Mouse (Mus musculus) heart, embryonic 15.5 days (tissue): Measurements from ENCODE around the gene Ighmbp2. TPM values are rescaled to one million over a fixed set of nuclear protein-coding genes. Genes with fewer than 3 reads are reported as not detected.
"Not testable (repeated sequence)": the region's sequence is repeated elsewhere in the genome, so short reads cannot be mapped to it uniquely, and the experiment has no call there.

Experiments used
- ATAC-seq: fragments of 200-750 bp; cut with Nextera tagmentation; replicated peaks from 2 replicates; pipeline ENCODE4 v1.8.0; 2017; ENCODE audit warnings: low read depth, moderate TSS enrichment; ENCODE audit not compliant: insufficient number of reproducible peaks, insufficient read depth, low FRiP score
- H3K27ac ChIP-seq: fragments of 300-500 bp; sonication (generic); 2 replicates; pipeline ENCODE4 v1.5.1; 2015; ENCODE audit warnings: mild to moderate bottlenecking, inconsistent platforms
- H3K27me3 ChIP-seq: fragments of 300-500 bp; sonication (generic); 2 replicates; pipeline ENCODE4 v1.6.1; 2015; ENCODE audit warnings: inconsistent platforms
- H3K36me3 ChIP-seq: fragments of 300-500 bp; sonication (generic); 2 replicates; pipeline ENCODE4 v1.6.1; 2015; ENCODE audit warnings: mild to moderate bottlenecking, inconsistent platforms
- H3K4me1 ChIP-seq: fragments of 300-500 bp; sonication (generic); replicated peaks from 2 replicates; pipeline ENCODE4 v1.6.1; 2015; ENCODE audit warnings: inconsistent platforms
- H3K4me2 ChIP-seq: fragments of 300-500 bp; sonication (generic); 2 replicates; pipeline ENCODE4 v1.6.1; 2015; ENCODE audit warnings: inconsistent platforms, mild to moderate bottlenecking, moderate library complexity
- H3K4me3 ChIP-seq: fragments of 300-500 bp; sonication (generic); 2 replicates; pipeline ENCODE4 v1.5.1; 2015; ENCODE audit warnings: mild to moderate bottlenecking, inconsistent platforms
- H3K9ac ChIP-seq: fragments of 300-500 bp; sonication (generic); 2 replicates; pipeline ENCODE4 v1.6.1; 2015; ENCODE audit warnings: mild to moderate bottlenecking, inconsistent platforms
- H3K9me3 ChIP-seq: fragments of 300-500 bp; sonication (generic); replicated peaks from 2 replicates; pipeline ENCODE4 v1.6.1; 2016; ENCODE audit warnings: inconsistent platforms
- WGBS: fragments of 180-500 bp; shearing (Covaris S2); methylation state at CpG from one replicate; pipeline ENCODE4 v1.1.7; 2015; ENCODE audit warnings: mixed read lengths; 5-methylcytosine and 5-hydroxymethylcytosine counted together
- microRNA-seq: library from miRNA; unstranded; fragments of <30 nt; microRNA quantifications from one replicate; pipeline ENCODE4, GENCODE M21; 2016
- polyA plus RNA-seq: library from polyadenylated mRNA; unstranded; fragments of >200 nt; fragmentation: Nextera tagmentation; extraction: Ambion mirVana; gene quantifications from 2 replicates; pipeline ENCODE4 v1.2.1, GENCODE M21; 2015

Ighmbp2 gene
- polyA plus RNA-seq, 1 experiment from 2014 or later, result 5.3 TPM

GRCm38 (mm10) chr19:3261764-3262525, 20.9 kb downstream of the Ighmbp2 start:
- H3K27me3 ChIP-seq, result no peaks in the 10 kb centered on the region
- no peak overlapping the region for H3K4me3 ChIP-seq
- H3K4me1 ChIP-seq, result no peaks in the 10 kb centered on the region
- 81% methylated on average over 12 of the region's 12 CpGs for WGBS
- H3K9ac ChIP-seq, result no peak overlapping the region
- no peaks in the 10 kb centered on the region for H3K9me3 ChIP-seq
- ATAC-seq, result no peak
- peaks cover 38% of the 10 kb centered on the region for H3K36me3 ChIP-seq
- no peak overlapping the region for H3K27ac ChIP-seq
- no peak overlapping the region for H3K4me2 ChIP-seq

GRCm38 (mm10) chr19:3261336-3261735, 21.5 kb downstream of the Ighmbp2 start:
- H3K36me3 ChIP-seq, result peaks cover 33% of the 10 kb centered on the region
- H3K4me1 ChIP-seq, result no peaks in the 10 kb centered on the region
- H3K9me3 ChIP-seq, result no peaks in the 10 kb centered on the region
- WGBS, result 86% methylated on average over 7 of the region's 7 CpGs
- no peak overlapping the region for H3K9ac ChIP-seq
- ATAC-seq, result 0 out of 2 replicates have a peak, but pooled peaks have one; percentile 32
- no peak overlapping the region for H3K27ac ChIP-seq
- H3K27me3 ChIP-seq, result no peaks in the 10 kb centered on the region
- H3K4me3 ChIP-seq, result no peak overlapping the region
- no peak overlapping the region for H3K4me2 ChIP-seq

GRCm38 (mm10) chr19:3260591-3260990, 22.2 kb downstream of the Ighmbp2 start:
- WGBS, result 84% methylated on average over 3 of the region's 3 CpGs
- Histone ChIP-seq H3K27ac (no peak overlapping the region), H3K4me3 (no peak overlapping the region), H3K9ac (no peak overlapping the region), H3K27me3 (no peaks in the 10 kb centered on the region), H3K36me3 (peaks cover 25% of the 10 kb centered on the region), H3K4me2 (no peak overlapping the region), H3K9me3 (no peaks in the 10 kb centered on the region), H3K4me1 (no peaks in the 10 kb centered on the region)
- no peak for ATAC-seq

GRCm38 (mm10) chr19:3260016-3260415, 22.8 kb downstream of the Ighmbp2 start:
- H3K9ac ChIP-seq, result no peak overlapping the region
- no peak overlapping the region for H3K4me3 ChIP-seq
- H3K4me1 ChIP-seq, result no peaks in the 10 kb centered on the region
- WGBS, result 87% methylated on average over 8 of the region's 8 CpGs
- no peak overlapping the region for H3K4me2 ChIP-seq
- no peak for ATAC-seq
- H3K27me3 ChIP-seq, result no peaks in the 10 kb centered on the region
- H3K9me3 ChIP-seq, result no peaks in the 10 kb centered on the region
- H3K36me3 ChIP-seq, result peaks cover 20% of the 10 kb centered on the region
- H3K27ac ChIP-seq, result no peak overlapping the region

GRCm38 (mm10) chr19:3225261-3225660, 57.6 kb downstream of the Ighmbp2 start:
- not testable (repeated sequence) for H3K4me3 ChIP-seq, H3K27ac ChIP-seq, H3K9me3 ChIP-seq, H3K9ac ChIP-seq, H3K27me3 ChIP-seq, ATAC-seq, H3K4me1 ChIP-seq, H3K4me2 ChIP-seq, H3K36me3 ChIP-seq
- 60% methylated on average over 5 of the region's 6 CpGs for WGBS

- H3K9me3 ChIP-seq, H3K4me1 ChIP-seq, H3K9ac ChIP-seq, H3K4me2 ChIP-seq, H3K36me3 ChIP-seq, H3K27ac ChIP-seq, ATAC-seq, H3K4me3 ChIP-seq, H3K27me3 ChIP-seq: not testable (repeated sequence)
- 50% methylated on average over 1 of the region's 1 CpGs for WGBS
Observed at GRCm38 (mm10) chr19:3214937-3215336, 67.9 kb downstream of the Ighmbp2 start.

Small RNA genes within 50 kb of the gene (microRNA-seq; reads per million reads assigned to microRNA genes)
- gene Mir6984, result not detected

Other genes with a start within 250 kb of the Ighmbp2 start
- 83.5 and 94.8 TPM in 2 replicates for gene Mrpl21, start 116 bp downstream of the Ighmbp2 start, polyA plus RNA-seq
- gene Cpt1a, start 39.3 kb upstream of the Ighmbp2 start, polyA plus RNA-seq, result 25.7 and 36.0 TPM in 2 replicates
- 0.69 and 1.5 TPM in 2 replicates for gene Tesmin, start 105.8 kb upstream of the Ighmbp2 start, polyA plus RNA-seq
- 6.2 and 7.5 TPM in 2 replicates for gene Gal, start 131.5 kb upstream of the Ighmbp2 start, polyA plus RNA-seq